Mouse (Mus musculus) intestine, postnatal 0 days (tissue): ENCODE measurements at regions not wholly inside any gene's neighbourhood (a gene's known extent, or its start where the extent isn't known, plus 50 kb on each side); places are given as distances from the start of the nearest gene placed in this dataset.

ENCODE experiments used
- ATAC-seq: fragments of 200-750 bp; cut with Nextera tagmentation; 2 replicates; pipeline ENCODE4 v1.8.0; 2017; ENCODE audit warnings: mild to moderate bottlenecking, moderate TSS enrichment, moderate library complexity
- H3K27ac ChIP-seq: fragments of 300-500 bp; sonication (generic); 2 replicates; pipeline ENCODE4 v1.5.1; 2014; ENCODE audit warnings: mild to moderate bottlenecking, low read depth, low read length, moderate library complexity
- H3K27me3 ChIP-seq: fragments of 300-500 bp; sonication (generic); replicated peaks from 2 replicates; pipeline ENCODE4 v1.6.1; 2014; ENCODE audit warnings: low read length, mixed read lengths; ENCODE audit not compliant: control insufficient read depth, insufficient read depth
- H3K36me3 ChIP-seq: fragments of 300-500 bp; sonication (generic); 2 replicates; pipeline ENCODE4 v1.6.1; 2014; ENCODE audit warnings: mild to moderate bottlenecking, moderate library complexity; ENCODE audit not compliant: control insufficient read depth, insufficient read depth
- H3K4me1 ChIP-seq: fragments of 300-500 bp; sonication (generic); replicated peaks from 2 replicates; pipeline ENCODE4 v1.6.1; 2014; ENCODE audit warnings: antibody characterized with exemption, low read length, mixed read lengths; ENCODE audit not compliant: control insufficient read depth, insufficient read depth
- H3K4me2 ChIP-seq: fragments of 300-500 bp; sonication (generic); replicated peaks from 2 replicates; pipeline ENCODE4 v1.6.1; 2014; ENCODE audit warnings: low read depth, mild to moderate bottlenecking, moderate library complexity
- H3K4me3 ChIP-seq: fragments of 300-500 bp; sonication (generic); 2 replicates; pipeline ENCODE4 v1.5.1; 2014; ENCODE audit warnings: low read depth, low read length
- H3K9ac ChIP-seq: fragments of 300-500 bp; sonication (generic); 2 replicates; pipeline ENCODE4 v1.6.1; 2014; ENCODE audit warnings: mild to moderate bottlenecking, low read depth, low read length
- H3K9me3 ChIP-seq: fragments of 300-500 bp; sonication (generic); 2 replicates; pipeline ENCODE4 v1.6.1; 2016; ENCODE audit warnings: mixed run types; ENCODE audit not compliant: control insufficient read depth
- CTCF ChIP-seq: sonication (generic); IDR thresholded peaks from 2 replicates; pipeline ENCODE4 v1.5.1; 2016; ENCODE audit warnings: low read depth, mild to moderate bottlenecking, control low read depth, antibody characterized with exemption, moderate library complexity
- WGBS: fragments of 180-500 bp; shearing (Covaris S2); extraction: QIAGEN DNeasy Blood & Tissue Kit; methylation state at CpG from one replicate; pipeline ENCODE4 v1.1.7; 2014; 5-methylcytosine and 5-hydroxymethylcytosine counted together

- no peaks in the 10 kb centered on the region for H3K36me3 ChIP-seq
- H3K4me3 ChIP-seq, result no peak overlapping the region
- ATAC-seq, result no peak
- H3K27ac ChIP-seq, result no peak overlapping the region
- no peaks in the 10 kb centered on the region for H3K9me3 ChIP-seq
- no peaks in the 10 kb centered on the region for H3K4me1 ChIP-seq
- H3K27me3 ChIP-seq, result no peaks in the 10 kb centered on the region
- TF ChIP-seq CTCF, result no peak
- H3K4me2 ChIP-seq, result no peak overlapping the region
- WGBS, result 41% methylated on average over 7 of the region's 7 CpGs
- no peak overlapping the region for H3K9ac ChIP-seq
These were observed 81.4 kb upstream of the Parp11 start for GRCm38 (mm10) chr6:127365246-127365645.

GRCm38 (mm10) chr6:127365651-127366050 lies 81.0 kb upstream of the Parp11 start:
- no peak for ATAC-seq
- no peak overlapping the region for H3K27ac ChIP-seq
- H3K4me2 ChIP-seq, result no peak overlapping the region
- no peaks in the 10 kb centered on the region for H3K9me3 ChIP-seq
- no peak overlapping the region for H3K4me3 ChIP-seq
- no peaks in the 10 kb centered on the region for H3K36me3 ChIP-seq
- H3K27me3 ChIP-seq, result no peaks in the 10 kb centered on the region
- no peaks in the 10 kb centered on the region for H3K4me1 ChIP-seq
- TF ChIP-seq CTCF, result no peak
- H3K9ac ChIP-seq, result no peak overlapping the region
- 43% methylated on average over 2 of the region's 2 CpGs for WGBS

- no peak overlapping the region for H3K9ac ChIP-seq
- no peaks in the 10 kb centered on the region for H3K27me3 ChIP-seq
- no peaks in the 10 kb centered on the region for H3K36me3 ChIP-seq
- H3K4me2 ChIP-seq, result no peak overlapping the region
- no peak overlapping the region for H3K4me3 ChIP-seq
- H3K4me1 ChIP-seq, result no peaks in the 10 kb centered on the region
- H3K9me3 ChIP-seq, result no peaks in the 10 kb centered on the region
- 87% methylated on average over 5 of the region's 5 CpGs for WGBS
- TF ChIP-seq CTCF, result no peak
- H3K27ac ChIP-seq, result no peak overlapping the region
- no peak for ATAC-seq
These were observed 73.6 kb upstream of the Parp11 start for GRCm38 (mm10) chr6:127373052-127373451.

- no peak overlapping the region for H3K9ac ChIP-seq
- H3K4me3 ChIP-seq, result no peak overlapping the region
- WGBS, result 90% methylated on average over 13 of the region's 13 CpGs
- no peak overlapping the region for H3K4me2 ChIP-seq
- H3K36me3 ChIP-seq, result no peaks in the 10 kb centered on the region
- H3K27ac ChIP-seq, result no peak overlapping the region
- no peaks in the 10 kb centered on the region for H3K27me3 ChIP-seq
- no peaks in the 10 kb centered on the region for H3K9me3 ChIP-seq
- no peak for ATAC-seq
- TF ChIP-seq CTCF, result peak; percentile 44
- no peaks in the 10 kb centered on the region for H3K4me1 ChIP-seq
These were observed 72.7 kb upstream of the Parp11 start for GRCm38 (mm10) chr6:127373797-127374463.

GRCm38 (mm10) chr6:127374464-127375143 lies 72.0 kb upstream of the Parp11 start:
- H3K4me1 ChIP-seq, result no peaks in the 10 kb centered on the region
- TF ChIP-seq CTCF, result no peak
- ATAC-seq, result no peak
- 43% methylated on average over 12 of the region's 12 CpGs for WGBS
- no peak overlapping the region for H3K4me2 ChIP-seq
- no peak overlapping the region for H3K9ac ChIP-seq
- no peaks in the 10 kb centered on the region for H3K36me3 ChIP-seq
- no peaks in the 10 kb centered on the region for H3K9me3 ChIP-seq
- no peak overlapping the region for H3K4me3 ChIP-seq
- H3K27ac ChIP-seq, result no peak overlapping the region
- H3K27me3 ChIP-seq, result no peaks in the 10 kb centered on the region

- no peak overlapping the region for H3K27ac ChIP-seq
- H3K9ac ChIP-seq, result no peak overlapping the region
- 85% methylated on average over 2 of the region's 2 CpGs for WGBS
- no peaks in the 10 kb centered on the region for H3K36me3 ChIP-seq
- no peaks in the 10 kb centered on the region for H3K27me3 ChIP-seq
- TF ChIP-seq CTCF, result no peak
- H3K4me3 ChIP-seq, result no peak overlapping the region
- no peak for ATAC-seq
- no peaks in the 10 kb centered on the region for H3K4me1 ChIP-seq
- H3K4me2 ChIP-seq, result no peak overlapping the region
- H3K9me3 ChIP-seq, result no peaks in the 10 kb centered on the region
These were observed 71.5 kb upstream of the Parp11 start for GRCm38 (mm10) chr6:127375144-127375529.
